Mouse (Mus musculus) mouse embryonic stem cell (cell line): ENCODE results near the gene Ccdc97.
"Not testable (repeated sequence)": the region's sequence is repeated elsewhere in the genome, so short reads cannot be mapped to it uniquely, and the experiment has no call there.

Source experiments
- in situ Hi-C, 2 experiments: fragments of 300-500 bp; cut with MboI; formaldehyde crosslinking; loops; 1 replicate in 1 of 2; 3 replicates in 1 of 2; pipeline ENCODE4 v1.14.3; 2019 to 2020; ENCODE audit warnings: low sequenced_read_pairs in 2 of 2, low pct_unique_long_range_greater_than_20kb in 1 of 2, mixed read lengths in 1 of 2; ENCODE audit not compliant: unreplicated experiment in 1 of 2

Gene Ccdc97

DNA sequence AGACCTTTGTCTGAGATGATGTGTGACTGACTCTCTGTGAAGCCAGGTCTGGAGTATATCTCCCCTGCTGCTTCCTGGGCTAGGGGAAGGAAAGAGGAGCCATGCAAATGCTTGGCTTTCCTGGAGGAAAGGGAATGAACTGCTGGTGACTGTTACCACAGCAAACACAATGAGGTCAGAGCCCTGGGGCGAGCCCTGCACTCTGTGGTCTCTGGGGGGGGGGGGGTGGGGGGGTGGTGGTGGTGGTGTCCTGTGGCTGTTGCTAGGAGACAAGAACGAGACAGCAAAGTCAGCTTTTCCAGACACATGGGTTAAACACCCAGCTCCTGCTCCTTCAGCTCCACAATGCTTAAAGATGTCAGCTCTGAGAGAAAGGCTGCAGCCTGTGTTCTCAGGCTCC lies 10.5 kb upstream of the Ccdc97 start:
- in situ Hi-C loops, result no loop called here

GRCm38 (mm10) chr7:25727800-25728199 lies 8.9 kb upstream of the Ccdc97 start:
- in situ Hi-C loops, result no loop called here

DNA sequence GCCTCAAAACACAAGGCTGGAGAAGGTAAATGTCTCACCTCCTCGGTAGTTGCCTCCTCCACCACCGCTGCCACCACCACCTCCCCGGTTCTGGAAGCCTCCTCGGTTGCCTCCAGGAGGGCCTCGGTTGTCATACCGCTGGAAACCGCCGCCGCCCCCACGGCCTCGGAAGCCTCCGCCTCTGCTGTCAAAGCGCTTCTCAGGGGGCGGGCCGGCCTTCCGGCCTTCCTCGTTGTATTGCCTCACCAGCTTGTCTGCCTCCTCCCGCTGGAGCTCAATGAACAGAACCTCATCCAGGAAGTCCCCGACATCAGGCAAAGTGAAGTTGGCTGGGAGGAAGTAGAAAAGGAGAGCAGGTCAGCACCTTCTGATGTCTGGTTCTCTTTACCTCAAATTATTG lies 7.0 kb upstream of the Ccdc97 start:
- in situ Hi-C loops, result no loop called here

- in situ Hi-C loops, result not testable (repeated sequence)
Measured at GRCm38 (mm10) chr7:25721776-25722175, 2.9 kb upstream of the Ccdc97 start.

DNA sequence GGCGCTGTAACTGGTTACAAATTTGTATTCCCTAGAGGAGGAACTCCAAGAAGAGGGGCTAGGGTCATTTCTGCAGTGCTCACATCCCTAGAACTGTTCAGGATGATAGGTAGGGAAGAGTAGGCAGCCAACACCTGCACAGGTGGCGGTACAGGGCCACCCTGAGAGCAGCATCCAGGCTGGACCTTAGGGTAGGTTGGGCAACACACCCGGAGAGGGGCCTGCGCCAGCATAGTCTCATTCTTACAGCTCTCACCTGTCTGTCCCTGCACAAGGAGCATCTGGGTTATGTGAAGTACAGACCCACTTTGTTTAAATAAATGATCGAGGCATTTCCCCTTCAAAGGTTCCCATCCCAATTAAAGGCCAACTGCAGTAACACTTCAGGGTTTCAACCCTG lies 1.9 kb upstream of the Ccdc97 start:
- in situ Hi-C loops, result no loop called here

DNA sequence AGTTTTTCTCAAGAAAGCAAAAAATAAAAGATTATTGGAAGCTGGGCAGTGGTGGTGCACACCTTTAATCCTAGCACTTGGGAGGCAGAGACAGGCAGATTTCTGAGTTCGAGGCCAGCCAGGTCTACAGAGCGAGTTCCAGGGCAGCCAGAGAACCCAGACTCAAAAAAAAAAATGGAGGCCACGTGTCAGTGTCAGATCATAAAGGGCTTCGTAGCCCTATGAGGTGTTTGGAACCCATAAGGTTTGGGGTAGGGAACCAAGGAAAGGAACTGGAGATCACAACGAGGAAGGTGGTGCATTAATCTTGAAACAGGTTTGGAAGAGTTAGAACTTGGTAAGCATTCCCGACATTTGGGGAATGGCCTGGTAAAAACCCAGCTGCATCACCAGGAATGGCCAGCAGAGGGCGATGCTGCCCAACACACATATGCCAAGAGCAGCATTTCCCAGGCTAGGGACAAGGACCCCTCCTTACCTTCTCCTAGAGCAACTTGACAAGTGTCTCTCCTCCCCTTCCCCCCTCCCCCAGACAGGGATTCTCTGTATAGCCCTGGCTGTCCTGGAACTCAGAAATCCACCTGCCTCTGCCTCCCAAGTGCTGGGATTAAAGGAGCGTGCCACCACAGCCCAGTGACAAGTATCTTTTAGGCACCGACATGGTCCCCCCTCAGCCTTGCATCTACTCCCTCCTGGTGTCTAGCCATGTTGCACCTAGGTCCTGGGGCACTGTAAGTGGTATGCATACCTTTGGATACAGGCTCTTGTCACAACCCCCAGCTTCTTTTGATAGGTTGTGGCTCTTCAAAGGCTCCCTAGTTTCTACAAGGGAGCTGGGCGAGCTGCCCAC lies 1.1 kb upstream of the Ccdc97 start:
- in situ Hi-C loops, result no loop called here

GRCm38 (mm10) chr7:25717478-25717877 lies 1.4 kb downstream of the Ccdc97 start:
- in situ Hi-C loops, result no loop called here

DNA sequence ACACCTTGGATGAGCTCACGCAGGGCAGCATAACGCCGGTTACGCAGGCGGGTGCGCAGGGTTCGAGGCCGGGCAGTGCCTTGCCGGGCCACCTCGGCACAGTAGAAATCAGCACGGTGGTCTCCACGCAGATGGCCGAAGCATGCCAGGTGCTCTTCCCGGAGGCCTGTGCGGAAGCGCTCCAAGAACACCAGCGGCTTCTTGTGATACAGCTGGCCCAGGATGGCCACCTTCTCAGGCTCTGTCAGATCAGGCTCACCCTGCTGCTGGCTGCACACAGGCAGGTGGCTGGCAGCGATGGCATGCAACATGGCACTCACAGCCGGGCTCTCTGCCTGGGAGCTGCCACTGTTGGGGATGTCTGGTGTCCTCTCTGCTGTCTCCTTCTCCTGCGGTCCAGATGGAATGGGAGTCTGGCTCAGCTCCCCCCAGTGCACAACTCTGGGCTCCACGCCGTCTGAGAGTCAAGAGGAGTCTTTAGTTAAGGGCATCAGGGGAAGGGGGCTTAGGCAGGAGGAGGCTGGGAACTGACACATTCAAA lies 3.1 kb downstream of the Ccdc97 start:
- in situ Hi-C loops, result no loop called here

DNA sequence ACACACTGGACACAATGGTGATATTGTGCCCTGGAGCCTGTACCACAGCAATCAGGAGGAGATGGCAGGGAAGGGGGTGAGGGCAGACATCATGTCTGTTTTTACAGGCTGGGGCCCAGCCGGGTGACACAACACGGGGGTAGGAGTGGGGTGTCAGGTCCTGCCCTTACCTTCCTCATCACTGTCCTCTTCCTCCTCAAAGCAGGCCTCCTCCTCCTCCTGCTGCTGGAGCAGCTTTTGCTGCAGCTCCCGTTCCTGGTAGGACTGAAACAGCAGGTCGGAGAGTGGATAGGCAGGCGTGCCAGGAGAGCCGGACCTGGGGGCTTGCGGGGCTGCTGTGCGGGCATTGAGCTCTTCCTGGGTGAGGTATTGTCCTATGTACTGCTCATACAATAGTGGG lies 4.3 kb downstream of the Ccdc97 start:
- in situ Hi-C loops, result no loop called here

- in situ Hi-C loops, result no loop called here
Measured at GRCm38 (mm10) chr7:25712801-25713200, 6.1 kb downstream of the Ccdc97 start.

DNA sequence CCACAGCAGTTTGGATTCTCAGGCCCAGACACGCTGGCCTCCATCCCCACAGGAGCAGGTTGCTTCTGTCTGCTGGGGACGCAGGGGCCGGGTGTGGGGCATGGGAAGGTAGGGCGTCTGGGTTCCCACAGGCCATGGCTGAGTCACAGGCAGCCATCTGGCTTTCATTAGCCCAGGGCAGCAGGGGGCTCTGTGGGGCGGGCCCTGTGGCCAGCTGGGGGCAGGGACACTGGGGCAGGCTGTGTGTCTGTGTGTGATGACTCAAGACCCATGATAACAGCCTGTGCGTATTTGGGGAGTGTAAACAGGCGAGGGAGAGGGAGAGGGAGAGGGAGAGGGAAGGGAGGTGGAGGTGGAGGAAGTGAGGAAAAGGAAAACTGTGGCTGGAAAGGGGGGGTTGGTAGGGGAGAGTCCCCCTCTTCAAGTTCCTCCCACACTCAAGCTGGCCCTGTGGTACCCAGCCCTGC lies 7.1 kb downstream of the Ccdc97 start:
- in situ Hi-C loops, result no loop called here

GRCm38 (mm10) chr7:25711165-25711564 lies 7.7 kb downstream of the Ccdc97 start:
- in situ Hi-C loops, result no loop called here

DNA sequence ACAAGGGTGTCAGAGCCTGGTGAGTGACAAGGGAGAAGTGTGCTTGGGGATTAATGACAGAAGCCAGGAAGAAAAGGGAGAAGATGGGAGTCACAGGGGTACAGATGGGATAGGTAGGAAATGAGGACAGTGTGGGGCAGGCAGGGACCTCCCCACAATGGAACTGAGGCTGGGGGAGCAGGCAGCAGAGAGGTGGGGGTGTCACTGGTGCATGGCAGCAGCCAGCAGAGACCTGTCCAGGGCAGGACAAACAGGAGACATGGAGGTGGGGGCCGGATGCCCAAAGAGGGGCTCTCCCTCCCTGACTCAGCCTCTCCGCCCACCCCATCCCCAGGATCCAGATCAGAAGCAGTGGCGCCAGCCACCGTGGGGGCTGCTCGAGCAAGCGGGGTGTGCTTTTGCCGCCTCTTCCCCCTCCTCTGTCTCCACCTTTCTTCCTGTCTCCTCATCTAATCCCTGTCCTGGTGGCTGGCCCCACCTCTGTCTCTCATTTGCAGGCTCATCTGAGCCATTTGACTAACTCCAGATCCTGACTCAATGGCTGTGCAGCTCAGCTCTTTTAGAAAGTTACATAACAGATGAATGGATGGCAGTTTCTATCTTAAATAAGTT lies 8.3 kb downstream of the Ccdc97 start:
- in situ Hi-C loops, result no loop called here

- in situ Hi-C loops, result no loop called here
Measured at GRCm38 (mm10) chr7:25709961-25710360, 8.9 kb downstream of the Ccdc97 start.

GRCm38 (mm10) chr7:25707581-25708292 lies 11.2 kb downstream of the Ccdc97 start:
- in situ Hi-C loops, result no loop called here

DNA sequence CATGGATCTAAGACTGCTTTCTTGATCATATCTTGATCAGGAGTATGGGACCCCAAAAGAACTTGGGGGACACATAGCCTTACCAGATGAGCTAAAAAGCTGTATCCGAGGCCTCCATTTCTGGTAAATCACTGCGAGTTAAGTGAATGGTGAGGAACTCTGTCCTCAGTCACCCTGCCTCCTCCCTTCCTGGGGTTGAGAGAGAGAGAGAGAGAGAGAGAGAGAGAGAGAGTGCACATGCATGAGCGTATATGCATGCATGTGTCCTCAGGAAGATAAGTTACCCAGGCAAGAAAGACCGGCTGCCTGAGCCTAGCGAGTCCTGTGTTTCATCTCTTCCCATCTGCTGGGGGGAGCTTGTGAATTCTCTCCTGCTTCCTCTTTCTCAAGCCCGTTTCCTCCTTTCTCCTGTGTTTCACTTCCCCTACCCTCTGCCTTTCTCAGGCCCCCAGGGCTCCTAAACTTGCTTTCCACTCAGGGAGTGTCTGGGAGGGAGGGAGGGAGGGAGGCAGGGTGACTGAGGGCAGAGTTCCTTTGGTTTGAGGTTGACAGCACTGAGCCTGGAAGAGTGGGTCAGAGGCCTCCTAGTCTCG lies 12.2 kb downstream of the Ccdc97 start:
- in situ Hi-C loops, result no loop called here

GRCm38 (mm10) chr7:25705801-25706251 lies 13.1 kb downstream of the Ccdc97 start:
- in situ Hi-C loops, result no loop called here

DNA sequence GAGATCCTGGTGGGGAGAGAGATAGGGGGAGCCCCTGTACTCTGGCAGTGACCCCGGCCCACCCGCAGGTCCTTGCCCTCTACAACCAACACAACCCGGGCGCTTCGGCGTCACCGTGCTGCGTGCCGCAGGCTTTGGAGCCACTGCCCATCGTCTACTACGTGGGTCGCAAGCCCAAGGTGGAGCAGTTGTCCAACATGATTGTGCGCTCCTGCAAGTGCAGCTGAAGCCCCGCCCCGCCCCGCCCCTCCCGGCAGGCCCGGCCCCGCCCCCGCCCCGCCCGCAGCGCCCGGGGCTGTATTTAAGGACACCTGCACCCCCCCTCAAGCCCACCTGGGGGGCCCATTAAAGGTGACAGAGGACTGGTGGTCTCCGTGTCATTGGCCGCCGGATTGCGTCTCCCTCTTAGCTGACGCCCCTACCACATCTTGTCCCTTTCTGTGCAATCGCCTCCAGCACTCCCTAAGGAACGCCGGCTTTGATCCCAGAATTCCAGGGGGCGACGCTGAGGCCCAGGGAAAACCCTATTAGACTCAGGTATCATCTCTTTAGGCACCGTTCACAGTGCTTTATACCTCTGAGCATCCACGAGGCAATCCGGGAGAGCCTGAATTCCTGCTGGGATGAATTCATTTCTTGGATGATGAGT lies 14.0 kb downstream of the Ccdc97 start:
- in situ Hi-C loops, result loop anchor here in 1 of 2 experiments (5.0 kb wide), 1 partner anchor 83 kb away; no protein-coding TSS in a partner anchor
